Mouse (Mus musculus) kidney, embryonic 15.5 days (tissue): ENCODE measurements around the gene Itga6. TPM values are rescaled to one million over a fixed set of nuclear protein-coding genes. Genes with fewer than 3 reads are reported as not detected.

Source experiments
- ATAC-seq: fragments of 200-750 bp; cut with Nextera tagmentation; replicated peaks from 2 replicates; pipeline ENCODE4 v1.8.0; 2017; ENCODE audit warnings: moderate TSS enrichment; ENCODE audit not compliant: low FRiP score
- H3K27ac ChIP-seq: fragments of 300-500 bp; sonication (generic); 2 replicates; pipeline ENCODE4 v1.5.1; 2015; ENCODE audit warnings: mild to moderate bottlenecking, inconsistent platforms
- H3K27me3 ChIP-seq: fragments of 300-500 bp; sonication (generic); 2 replicates; pipeline ENCODE4 v1.6.1; 2015; ENCODE audit warnings: inconsistent platforms
- H3K36me3 ChIP-seq: fragments of 300-500 bp; sonication (generic); 2 replicates; pipeline ENCODE4 v1.6.1; 2015; ENCODE audit warnings: inconsistent platforms
- H3K4me1 ChIP-seq: fragments of 300-500 bp; sonication (generic); 2 replicates; pipeline ENCODE4 v1.6.1; 2015; ENCODE audit warnings: inconsistent platforms
- H3K4me2 ChIP-seq: fragments of 300-500 bp; sonication (generic); 2 replicates; pipeline ENCODE4 v1.6.1; 2015; ENCODE audit warnings: moderate library complexity, mild to moderate bottlenecking, inconsistent platforms
- H3K4me3 ChIP-seq: fragments of 300-500 bp; sonication (generic); replicated peaks from 2 replicates; pipeline ENCODE4 v1.5.1; 2015; ENCODE audit warnings: mild to moderate bottlenecking, inconsistent platforms
- H3K9ac ChIP-seq: fragments of 300-500 bp; sonication (generic); 2 replicates; pipeline ENCODE4 v1.6.1; 2015; ENCODE audit warnings: mild to moderate bottlenecking, inconsistent platforms
- H3K9me3 ChIP-seq: fragments of 300-500 bp; sonication (generic); replicated peaks from 2 replicates; pipeline ENCODE4 v1.6.1; 2016; ENCODE audit warnings: inconsistent platforms
- WGBS: fragments of 180-500 bp; shearing (Covaris S2); methylation state at CpG from one replicate; pipeline ENCODE4 v1.1.7; 2015; ENCODE audit warnings: mixed read lengths; 5-methylcytosine and 5-hydroxymethylcytosine counted together
- polyA plus RNA-seq: library from polyadenylated mRNA; unstranded; fragments of >200 nt; fragmentation: Nextera tagmentation; extraction: Ambion mirVana; gene quantifications from 2 replicates; pipeline ENCODE4 v1.2.1, GENCODE M21; 2015

Itga6 gene
- polyA plus RNA-seq, 1 experiment from 2014 or later: 74.6 TPM

- no peak overlapping the region for H3K4me3 ChIP-seq
- no peaks in the 10 kb centered on the region for H3K27me3 ChIP-seq
- WGBS: 94% methylated on average over 17 of the region's 17 CpGs
- no peak overlapping the region for H3K4me2 ChIP-seq
- H3K4me1 ChIP-seq: peaks cover 42% of the 10 kb centered on the region
- no peak overlapping the region for H3K27ac ChIP-seq
- no peaks in the 10 kb centered on the region; the same call in 1 of the 2 replicates for H3K9me3 ChIP-seq
- no peaks in the 10 kb centered on the region for H3K36me3 ChIP-seq
- no peak for ATAC-seq
- no peak overlapping the region for H3K9ac ChIP-seq
Observed at GRCm38 (mm10) chr2:71735541-71736159, 9.8 kb upstream of the Itga6 start.

GRCm38 (mm10) chr2:71736213-71736612 lies 9.2 kb upstream of the Itga6 start:
- H3K4me1 ChIP-seq: peaks cover 36% of the 10 kb centered on the region
- H3K27ac ChIP-seq: no peak overlapping the region
- H3K9ac ChIP-seq: no peak overlapping the region
- no peaks in the 10 kb centered on the region for H3K36me3 ChIP-seq
- H3K4me3 ChIP-seq: no peak overlapping the region
- no peak overlapping the region for H3K4me2 ChIP-seq
- no peaks in the 10 kb centered on the region for H3K27me3 ChIP-seq
- H3K9me3 ChIP-seq: no peaks in the 10 kb centered on the region; the same call in 1 of the 2 replicates
- WGBS: 91% methylated on average over 2 of the region's 2 CpGs
- ATAC-seq: no peak

- Histone ChIP-seq H3K36me3 (no peaks in the 10 kb centered on the region), H3K9me3 (no peaks in the 10 kb centered on the region; the same call in 1 of the 2 replicates), H3K9ac (no peak overlapping the region), H3K27ac (peak overlapping the region; percentile 89), H3K4me1 (peaks cover 36% of the 10 kb centered on the region), H3K4me2 (no peak overlapping the region), H3K27me3 (no peaks in the 10 kb centered on the region), H3K4me3 (no peak overlapping the region)
- 52% methylated on average over 9 of the region's 9 CpGs for WGBS
- ATAC-seq: peak; percentile 87
Observed at GRCm38 (mm10) chr2:71739173-71739860, 6.1 kb upstream of the Itga6 start.

- no peak for ATAC-seq
- H3K27ac ChIP-seq: no peak overlapping the region
- H3K4me3 ChIP-seq: no peak overlapping the region
- H3K36me3 ChIP-seq: no peaks in the 10 kb centered on the region
- 66% methylated on average over 4 of the region's 4 CpGs for WGBS
- H3K9ac ChIP-seq: no peak overlapping the region
- H3K4me1 ChIP-seq: peaks cover 39% of the 10 kb centered on the region
- H3K27me3 ChIP-seq: no peaks in the 10 kb centered on the region
- H3K4me2 ChIP-seq: no peak overlapping the region
- no peaks in the 10 kb centered on the region for H3K9me3 ChIP-seq
Observed at GRCm38 (mm10) chr2:71742557-71742956, 2.9 kb upstream of the Itga6 start.

- 47% methylated on average over 7 of the region's 7 CpGs for WGBS
- no peak overlapping the region for H3K9ac ChIP-seq
- peak overlapping the region; percentile 67 for H3K27ac ChIP-seq
- H3K9me3 ChIP-seq: no peaks in the 10 kb centered on the region
- H3K4me1 ChIP-seq: peaks cover 39% of the 10 kb centered on the region
- H3K27me3 ChIP-seq: no peaks in the 10 kb centered on the region
- no peak overlapping the region for H3K4me3 ChIP-seq
- ATAC-seq: no peak
- H3K4me2 ChIP-seq: no peak overlapping the region
- H3K36me3 ChIP-seq: no peaks in the 10 kb centered on the region
Observed at GRCm38 (mm10) chr2:71743377-71743776, 2.0 kb upstream of the Itga6 start.

GRCm38 (mm10) chr2:71744320-71744719 lies 1.1 kb upstream of the Itga6 start:
- Histone ChIP-seq H3K36me3 (no peaks in the 10 kb centered on the region), H3K9ac (no peak overlapping the region), H3K4me1 (peaks cover 34% of the 10 kb centered on the region), H3K9me3 (no peaks in the 10 kb centered on the region), H3K27me3 (no peaks in the 10 kb centered on the region), H3K4me3 (no peak overlapping the region), H3K27ac (peak overlapping the region; percentile 66), H3K4me2 (peak overlapping the region; percentile 24; the same call in 1 of the 2 replicates)
- WGBS: 30% methylated on average over 9 of the region's 9 CpGs
- ATAC-seq: no peak

- Histone ChIP-seq H3K36me3 (no peaks in the 10 kb centered on the region), H3K9me3 (no peaks in the 10 kb centered on the region), H3K4me2 (peak overlapping the region; percentile 24), H3K4me3 (no peak overlapping the region), H3K4me1 (peaks cover 37% of the 10 kb centered on the region), H3K9ac (no peak overlapping the region), H3K27me3 (no peaks in the 10 kb centered on the region), H3K27ac (peak overlapping the region; percentile 66)
- ATAC-seq: peak; percentile 78
- WGBS: 12% methylated on average over 11 of the region's 11 CpGs
Observed at GRCm38 (mm10) chr2:71744861-71745507, 432 bp upstream of the Itga6 start.

- H3K9ac ChIP-seq: no peak overlapping the region
- no peak overlapping the region for H3K27ac ChIP-seq
- no peak for ATAC-seq
- no peaks in the 10 kb centered on the region for H3K9me3 ChIP-seq
- H3K27me3 ChIP-seq: no peaks in the 10 kb centered on the region
- H3K4me2 ChIP-seq: no peak overlapping the region
- 77% methylated on average over 5 of the region's 5 CpGs for WGBS
- no peaks in the 10 kb centered on the region for H3K36me3 ChIP-seq
- peaks cover 33% of the 10 kb centered on the region for H3K4me1 ChIP-seq
- H3K4me3 ChIP-seq: no peak overlapping the region
Observed at GRCm38 (mm10) chr2:71748451-71748850, 3.0 kb downstream of the Itga6 start.

- peaks cover 25% of the 10 kb centered on the region for H3K4me1 ChIP-seq
- no peaks in the 10 kb centered on the region for H3K9me3 ChIP-seq
- H3K36me3 ChIP-seq: no peaks in the 10 kb centered on the region
- H3K27me3 ChIP-seq: no peaks in the 10 kb centered on the region
- no peak overlapping the region for H3K27ac ChIP-seq
- H3K4me2 ChIP-seq: 0 out of 2 replicates have a peak overlapping the region, but pooled peaks have one; percentile 8
- WGBS: 63% methylated on average over 13 of the region's 13 CpGs
- H3K9ac ChIP-seq: no peak overlapping the region
- no peak for ATAC-seq
- H3K4me3 ChIP-seq: no peak overlapping the region
Observed at GRCm38 (mm10) chr2:71749367-71750086, 4.1 kb downstream of the Itga6 start.

GRCm38 (mm10) chr2:71750087-71750453 lies 4.7 kb downstream of the Itga6 start:
- H3K4me2 ChIP-seq: 0 out of 2 replicates have a peak overlapping the region, but pooled peaks have one; percentile 8
- H3K9ac ChIP-seq: no peak overlapping the region
- no peak overlapping the region for H3K4me3 ChIP-seq
- no peak overlapping the region for H3K27ac ChIP-seq
- no peak for ATAC-seq
- H3K27me3 ChIP-seq: no peaks in the 10 kb centered on the region
- peaks cover 19% of the 10 kb centered on the region for H3K4me1 ChIP-seq
- H3K36me3 ChIP-seq: no peaks in the 10 kb centered on the region
- 76% methylated on average over 10 of the region's 10 CpGs for WGBS
- no peaks in the 10 kb centered on the region for H3K9me3 ChIP-seq

GRCm38 (mm10) chr2:71751336-71751735 lies 5.9 kb downstream of the Itga6 start:
- Histone ChIP-seq H3K4me2 (no peak overlapping the region), H3K9me3 (no peaks in the 10 kb centered on the region), H3K27ac (peak overlapping the region; percentile 9; the same call in 1 of the 2 replicates), H3K9ac (no peak overlapping the region), H3K36me3 (no peaks in the 10 kb centered on the region), H3K27me3 (no peaks in the 10 kb centered on the region), H3K4me1 (peaks cover 12% of the 10 kb centered on the region), H3K4me3 (no peak overlapping the region)
- ATAC-seq: peak; percentile 56; the same call in 1 of the 2 replicates
- 75% methylated on average over 8 of the region's 8 CpGs for WGBS

GRCm38 (mm10) chr2:71751863-71752262 lies 6.4 kb downstream of the Itga6 start:
- 58% methylated on average over 2 of the region's 2 CpGs for WGBS
- Histone ChIP-seq H3K27ac (peak overlapping the region; percentile 9; the same call in 1 of the 2 replicates), H3K4me1 (peaks cover 12% of the 10 kb centered on the region), H3K27me3 (no peaks in the 10 kb centered on the region), H3K4me2 (no peak overlapping the region), H3K36me3 (no peaks in the 10 kb centered on the region), H3K4me3 (no peak overlapping the region), H3K9ac (no peak overlapping the region), H3K9me3 (no peaks in the 10 kb centered on the region)
- no peak for ATAC-seq
